Mouse (Mus musculus): ENCODE results near the gene Gm33543.

GRCm38 (mm10) chr10:95814351-95814750 lies 28.4 kb downstream of the Gm33543 start:
- TF ChIP-seq GATA1 (IDR thresholded peaks at IDR 0.05; ENCODE audit: borderline replicate concordance, low read length) (no peak), FLI1 (IDR thresholded peaks at IDR 0.05; ENCODE audit: low read length) (no peak)

Data from megakaryocyte, embryonic 14.5 days (primary cell).